Mouse (Mus musculus): ENCODE data around the gene Osbpl2. TPM values are rescaled to one million over a fixed set of nuclear protein-coding genes. Genes with fewer than 3 reads are reported as not detected.

Osbpl2 gene
- polyA plus RNA-seq, 1 experiment from 2014 or later = 30.9 TPM

GRCm38 (mm10) chr2:180158627-180159026 is 39.5 kb downstream of the Osbpl2 start:
- Histone ChIP-seq H3K4me2 (no peak overlapping the region), H3K9ac (no peak overlapping the region), H3K4me3 (ENCODE audit: low read depth, low read length) (no peak overlapping the region), H3K4me1 (ENCODE audit: insufficient read depth) (no peaks in the 10 kb centered on the region), H3K27ac (ENCODE audit: low read depth) (no peak overlapping the region), H3K27me3 (ENCODE audit: insufficient read depth, low read length) (no peaks in the 10 kb centered on the region), H3K36me3 (ENCODE audit: insufficient read depth) (peaks cover 75% of the 10 kb centered on the region), H3K9me3 (ENCODE audit: low read depth, low read length) (no peaks in the 10 kb centered on the region)
- TF ChIP-seq CTCF (IDR thresholded peaks at IDR 0.05; ENCODE audit: low read depth) = no peak
- ATAC-seq (ENCODE audit: insufficient read depth) (no peak), DNase-seq (no peak)
- 92% methylated on average over 3 of the region's 3 CpGs for WGBS

- no peak overlapping the region for H3K27ac ChIP-seq (ENCODE audit: low read depth)
- no peak for ATAC-seq (ENCODE audit: insufficient read depth)
- H3K9me3 ChIP-seq (ENCODE audit: low read depth, low read length) = no peaks in the 10 kb centered on the region
- H3K4me3 ChIP-seq (ENCODE audit: low read depth, low read length) = no peak overlapping the region
- H3K9ac ChIP-seq = no peak overlapping the region
- H3K4me1 ChIP-seq (ENCODE audit: insufficient read depth) = peaks cover 3% of the 10 kb centered on the region; the same call in 1 of the 2 replicates
- DNase-seq = no peak
- 80% methylated on average over 2 of the region's 2 CpGs for WGBS
- H3K27me3 ChIP-seq (ENCODE audit: insufficient read depth, low read length) = no peaks in the 10 kb centered on the region
- H3K4me2 ChIP-seq = no peak overlapping the region
- TF ChIP-seq CTCF (IDR thresholded peaks at IDR 0.05; ENCODE audit: low read depth) = no peak
- peaks cover 25% of the 10 kb centered on the region for H3K36me3 ChIP-seq (ENCODE audit: insufficient read depth)
These were observed 46.7 kb downstream of the Osbpl2 start for GRCm38 (mm10) chr2:180165855-180166254.

GRCm38 (mm10) chr2:180166869-180167268 is 47.8 kb downstream of the Osbpl2 start:
- Histone ChIP-seq H3K4me2 (no peak overlapping the region), H3K9ac (no peak overlapping the region), H3K4me3 (ENCODE audit: low read depth, low read length) (no peak overlapping the region), H3K9me3 (ENCODE audit: low read depth, low read length) (no peaks in the 10 kb centered on the region), H3K27me3 (ENCODE audit: insufficient read depth, low read length) (no peaks in the 10 kb centered on the region), H3K27ac (ENCODE audit: low read depth) (no peak overlapping the region), H3K36me3 (ENCODE audit: insufficient read depth) (peaks cover 19% of the 10 kb centered on the region), H3K4me1 (ENCODE audit: insufficient read depth) (peaks cover 4% of the 10 kb centered on the region; the same call in 1 of the 2 replicates)
- WGBS = 67% methylated on average over 2 of the region's 2 CpGs
- DNase-seq = no peak
- no peak for TF ChIP-seq CTCF (IDR thresholded peaks at IDR 0.05; ENCODE audit: low read depth)
- no peak for ATAC-seq (ENCODE audit: insufficient read depth)

GRCm38 (mm10) chr2:180170151-180170805 is 51.2 kb downstream of the Osbpl2 start:
- H3K36me3 ChIP-seq (ENCODE audit: insufficient read depth) = peaks cover 25% of the 10 kb centered on the region
- peak overlapping the region; percentile 96; the same call in 1 of the 2 replicates for H3K4me3 ChIP-seq (ENCODE audit: low read depth, low read length)
- TF ChIP-seq CTCF (IDR thresholded peaks at IDR 0.05; ENCODE audit: low read depth) = no peak
- WGBS = 78% methylated on average over 11 of the region's 11 CpGs
- H3K4me2 ChIP-seq = peak overlapping the region; percentile 70
- ATAC-seq (ENCODE audit: insufficient read depth) = no peak
- H3K27ac ChIP-seq (ENCODE audit: low read depth) = no peak overlapping the region
- H3K27me3 ChIP-seq (ENCODE audit: insufficient read depth, low read length) = no peaks in the 10 kb centered on the region
- 0 out of 2 replicates have a peak overlapping the region, but pooled peaks have one; percentile 13 for H3K9ac ChIP-seq
- H3K4me1 ChIP-seq (ENCODE audit: insufficient read depth) = peaks cover 16% of the 10 kb centered on the region
- no peak for DNase-seq
- no peaks in the 10 kb centered on the region for H3K9me3 ChIP-seq (ENCODE audit: low read depth, low read length)

GRCm38 (mm10) chr2:180170806-180171521 is 51.9 kb downstream of the Osbpl2 start, which contains the start of gene Adrm1:
Gene Adrm1 (plus strand): TSS chr2:180171485.
- peak; percentile 82 for TF ChIP-seq CTCF (IDR thresholded peaks at IDR 0.05; ENCODE audit: low read depth)
- ATAC-seq (ENCODE audit: insufficient read depth) (peak; percentile 99), DNase-seq (peak; percentile 98)
- WGBS = 4% methylated on average over 41 of the region's 41 CpGs
- Histone ChIP-seq H3K9me3 (ENCODE audit: low read depth, low read length) (no peaks in the 10 kb centered on the region), H3K4me1 (ENCODE audit: insufficient read depth) (peaks cover 16% of the 10 kb centered on the region), H3K4me3 (ENCODE audit: low read depth, low read length) (peak within 1 kb of the TSS; percentile 96), H3K27me3 (ENCODE audit: insufficient read depth, low read length) (no peaks in the 10 kb centered on the region), H3K4me2 (peak within 1 kb of the TSS; percentile 99), H3K36me3 (ENCODE audit: insufficient read depth) (peaks cover 32% of the 10 kb centered on the region), H3K9ac (peak within 1 kb of the TSS; percentile 95), H3K27ac (ENCODE audit: low read depth) (peak within 1 kb of the TSS; percentile 90; the same call in 1 of the 2 replicates)

GRCm38 (mm10) chr2:180171522-180172070 is 52.5 kb downstream of the Osbpl2 start:
- Histone ChIP-seq H3K4me3 (ENCODE audit: low read depth, low read length) (peak overlapping the region; percentile 96), H3K4me2 (peak overlapping the region; percentile 99), H3K36me3 (ENCODE audit: insufficient read depth) (peaks cover 38% of the 10 kb centered on the region), H3K9ac (peak overlapping the region; percentile 95), H3K4me1 (ENCODE audit: insufficient read depth) (peaks cover 16% of the 10 kb centered on the region), H3K9me3 (ENCODE audit: low read depth, low read length) (no peaks in the 10 kb centered on the region), H3K27ac (ENCODE audit: low read depth) (peak overlapping the region; percentile 90; the same call in 1 of the 2 replicates), H3K27me3 (ENCODE audit: insufficient read depth, low read length) (no peaks in the 10 kb centered on the region)
- TF ChIP-seq CTCF (IDR thresholded peaks at IDR 0.05; ENCODE audit: low read depth) = no peak
- WGBS = under 1% methylated on average over 76 of the region's 80 CpGs
- DNase-seq = peak; percentile 60
- ATAC-seq (ENCODE audit: insufficient read depth) = peak; percentile 67

GRCm38 (mm10) chr2:180172152-180172551 is 53.0 kb downstream of the Osbpl2 start:
- Histone ChIP-seq H3K27ac (ENCODE audit: low read depth) (no peak overlapping the region), H3K9ac (peak overlapping the region; percentile 95), H3K36me3 (ENCODE audit: insufficient read depth) (peaks cover 44% of the 10 kb centered on the region), H3K4me2 (peak overlapping the region; percentile 99), H3K4me3 (ENCODE audit: low read depth, low read length) (peak overlapping the region; percentile 96), H3K4me1 (ENCODE audit: insufficient read depth) (peaks cover 16% of the 10 kb centered on the region), H3K27me3 (ENCODE audit: insufficient read depth, low read length) (no peaks in the 10 kb centered on the region), H3K9me3 (ENCODE audit: low read depth, low read length) (no peaks in the 10 kb centered on the region)
- TF ChIP-seq CTCF (IDR thresholded peaks at IDR 0.05; ENCODE audit: low read depth) = no peak
- no peak for ATAC-seq (ENCODE audit: insufficient read depth)
- no peak for DNase-seq
- WGBS = 6% methylated on average over 8 of the region's 9 CpGs
